Mouse (Mus musculus) spleen, adult 2 months (tissue): Measurements from ENCODE around the gene Gm10663.

Experiments used
- CTCF ChIP-seq: fragments of 200-500 bp; IDR thresholded peaks from 2 replicates; pipeline ENCODE4 v1.5.1; 2011; ENCODE audit warnings: mild to moderate bottlenecking, inconsistent platforms; ENCODE audit not compliant: insufficient read depth, insufficient read length, insufficient replicate concordance; ENCODE audit errors: extremely low read depth
- POLR2A ChIP-seq: fragments of 200-500 bp; IDR thresholded peaks from 2 replicates; pipeline ENCODE4 v1.6.1; 2011; ENCODE audit warnings: low read depth, low read length, inconsistent platforms

GRCm38 (mm10) chr8:65034136-65034535 lies 40.7 kb upstream of the Gm10663 start:
- TF ChIP-seq CTCF: no peak
- no peak for TF ChIP-seq POLR2A
